Mouse (Mus musculus) B cell, adult 62 days (primary cell): ENCODE data around the gene Fam208b. TPM values are rescaled to one million over a fixed set of nuclear protein-coding genes. Genes with fewer than 3 reads are reported as not detected.

Experiments
- total RNA-seq: library from RNA; stranded (reverse); gene quantifications from 4 replicates; pipeline ENCODE4 v1.2.4, GENCODE M21; 2023

Gene Fam208b
- 79.0 to 93.2 TPM (median 90.1 TPM) in 4 replicates for total RNA-seq

GRCm38 (mm10) chr13:3610795-3611438 is at the start of gene Fam208b:
Gene Fam208b (minus strand): TSS chr13:3611108.

GRCm38 (mm10) chr13:3633895-3634811 is 23.2 kb upstream of the Fam208b start, which contains the start of gene Asb13:
Gene Asb13 (plus strand): TSS chr13:3634032.

GRCm38 (mm10) chr13:3537594-3538222 is 73.2 kb downstream of the Fam208b start, which contains the start of gene Gdi2:
Gene Gdi2 (plus strand): TSS chr13:3538063.

Other genes with a start within 250 kb of the Fam208b start
- gene Gdi2, start 73.0 kb downstream of the Fam208b start, total RNA-seq = 383 to 447 TPM (median 430 TPM) in 4 replicates
- 28.5 to 41.3 TPM (median 32.6 TPM) in 4 replicates for gene Asb13, start 22.9 kb upstream of the Fam208b start, total RNA-seq
- not detected in 4 replicates for gene Calml3, start 193.2 kb upstream of the Fam208b start, total RNA-seq
- gene Calm4, start 226.6 kb upstream of the Fam208b start, total RNA-seq = not detected in 4 replicates
- gene Calm5, start 243.1 kb upstream of the Fam208b start, total RNA-seq = not detected in 4 replicates